Mouse (Mus musculus) hindbrain, postnatal 0 days (tissue): ENCODE data around the gene G6pc2. TPM values are rescaled to one million over a fixed set of nuclear protein-coding genes. Genes with fewer than 3 reads are reported as not detected.
A peak's percentile ranks its signal among the peaks of the same experiment; 100 is the strongest.

ENCODE experiments used
- ATAC-seq: fragments of 200-750 bp; cut with Nextera tagmentation; 2 replicates; pipeline ENCODE4 v1.8.0; 2017; ENCODE audit warnings: mild to moderate bottlenecking, moderate TSS enrichment, moderate library complexity
- DNase-seq: peaks from one replicate; pipeline ENCODE4 v3.0.0-alpha.2; 2015; ENCODE audit warnings: low spot score
- H3K27ac ChIP-seq: fragments of 300-500 bp; sonication (generic); 2 replicates; pipeline ENCODE4 v1.5.1; 2014; ENCODE audit warnings: mild to moderate bottlenecking
- H3K27me3 ChIP-seq: fragments of 300-500 bp; sonication (generic); 2 replicates; pipeline ENCODE4 v1.6.1; 2014; ENCODE audit warnings: low read length, mixed read lengths; ENCODE audit not compliant: insufficient read depth
- H3K36me3 ChIP-seq: fragments of 300-500 bp; sonication (generic); 2 replicates; pipeline ENCODE4 v1.6.1; 2014; ENCODE audit warnings: low read length, mixed read lengths; ENCODE audit not compliant: insufficient read depth
- H3K4me1 ChIP-seq: fragments of 300-500 bp; sonication (generic); 2 replicates; pipeline ENCODE4 v1.6.1; 2014; ENCODE audit warnings: antibody characterized with exemption, low read length, mixed read lengths; ENCODE audit not compliant: insufficient read depth
- H3K4me2 ChIP-seq: fragments of 300-500 bp; sonication (generic); 2 replicates; pipeline ENCODE4 v1.6.1; 2014; ENCODE audit warnings: low read depth, mild to moderate bottlenecking, low read length, moderate library complexity, mixed read lengths
- H3K4me3 ChIP-seq: fragments of 300-500 bp; sonication (generic); 2 replicates; pipeline ENCODE4 v1.5.1; 2014; ENCODE audit warnings: low read length
- H3K9ac ChIP-seq: fragments of 300-500 bp; sonication (generic); replicated peaks from 2 replicates; pipeline ENCODE4 v1.6.1; 2014; ENCODE audit warnings: mild to moderate bottlenecking, low read length, moderate library complexity, mixed read lengths
- H3K9me3 ChIP-seq: fragments of 300-500 bp; sonication (generic); 2 replicates; pipeline ENCODE4 v1.6.1; 2016; ENCODE audit warnings: low read length, mixed read lengths
- CTCF ChIP-seq: IDR thresholded peaks from 2 replicates; pipeline ENCODE4 v1.5.1; 2016; ENCODE audit warnings: antibody characterized with exemption, control low read depth, low read depth
- WGBS: fragments of 180-500 bp; shearing (Covaris S2); extraction: QIAGEN DNeasy Blood & Tissue Kit; methylation state at CpG from one replicate; pipeline ENCODE4 v1.1.7; 2014; 5-methylcytosine and 5-hydroxymethylcytosine counted together
- polyA plus RNA-seq: library from polyadenylated mRNA; unstranded; fragments of >200 nt; fragmentation: Nextera tagmentation; extraction: Ambion mirVana; gene quantifications from 2 replicates; pipeline ENCODE4 v1.2.1, GENCODE M21; 2015
- total RNA-seq: library from RNA; depleted of rRNA; stranded (reverse); fragments of >200 nt; gene quantifications from 2 replicates; pipeline ENCODE4 v1.2.3, GENCODE M21; 2014

The G6pc2 gene
- total and polyA plus RNA-seq, 2 experiments from 2014 or later = 0.37 to 0.65 TPM

DNA sequence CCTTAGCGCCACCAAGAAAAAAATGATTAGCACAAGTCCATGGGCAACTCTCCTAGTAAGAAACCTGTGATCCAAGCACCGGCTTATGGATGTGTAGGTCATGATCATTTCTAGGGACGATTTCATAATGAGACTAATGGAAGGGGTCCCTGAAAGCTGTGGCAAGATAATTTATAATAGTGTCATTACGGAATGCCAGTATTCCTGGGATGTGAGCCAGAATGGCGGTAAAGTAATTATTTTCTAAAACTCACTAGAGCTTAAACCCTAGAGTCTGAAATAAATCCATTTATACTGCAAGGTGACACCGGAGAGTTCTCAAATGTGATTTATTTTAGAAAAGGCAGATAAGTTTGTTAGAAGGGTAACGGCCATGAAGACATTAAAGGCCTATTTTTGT lies 4.4 kb downstream of the G6pc2 start:
- no peak for ATAC-seq
- Histone ChIP-seq H3K4me2 (no peak overlapping the region), H3K9ac (no peak overlapping the region), H3K4me1 (no peaks in the 10 kb centered on the region), H3K36me3 (no peaks in the 10 kb centered on the region), H3K4me3 (no peak overlapping the region), H3K27ac (no peak overlapping the region), H3K27me3 (no peaks in the 10 kb centered on the region), H3K9me3 (no peaks in the 10 kb centered on the region)
- TF ChIP-seq CTCF = no peak
- peak; percentile 37 for DNase-seq
- 60% methylated on average over 7 of the region's 7 CpGs for WGBS

GRCm38 (mm10) chr2:69221868-69222416 lies 11.1 kb downstream of the G6pc2 start:
- H3K9ac ChIP-seq = no peak overlapping the region
- WGBS = 33% methylated on average over 5 of the region's 5 CpGs
- no peaks in the 10 kb centered on the region for H3K4me1 ChIP-seq
- no peak overlapping the region for H3K27ac ChIP-seq
- H3K9me3 ChIP-seq = no peaks in the 10 kb centered on the region
- no peaks in the 10 kb centered on the region for H3K27me3 ChIP-seq
- no peak for ATAC-seq
- H3K36me3 ChIP-seq = no peaks in the 10 kb centered on the region
- TF ChIP-seq CTCF = no peak
- no peak overlapping the region for H3K4me3 ChIP-seq
- H3K4me2 ChIP-seq = no peak overlapping the region
- no peak for DNase-seq

DNA sequence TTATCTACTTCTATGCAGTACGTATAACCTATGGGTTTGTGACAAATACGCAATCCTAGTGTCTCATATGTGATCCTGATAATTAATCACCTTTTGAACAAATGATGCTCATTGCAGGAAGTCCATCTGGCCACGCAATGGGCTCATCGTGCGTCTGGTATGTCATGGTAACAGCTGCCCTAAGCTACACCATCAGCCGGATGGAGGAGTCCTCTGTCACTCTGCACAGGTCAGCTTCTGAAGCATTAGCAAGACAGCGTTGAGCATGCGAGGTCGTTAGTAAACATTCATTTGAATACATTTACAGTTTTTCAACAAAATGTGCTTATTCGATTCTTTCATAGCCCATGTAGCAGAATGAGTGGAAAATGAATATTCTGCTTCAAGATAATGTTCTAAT lies 11.9 kb downstream of the G6pc2 start:
- Histone ChIP-seq H3K9me3 (no peaks in the 10 kb centered on the region), H3K36me3 (no peaks in the 10 kb centered on the region), H3K27ac (no peak overlapping the region), H3K4me3 (no peak overlapping the region), H3K4me2 (no peak overlapping the region), H3K27me3 (no peaks in the 10 kb centered on the region), H3K9ac (no peak overlapping the region), H3K4me1 (no peaks in the 10 kb centered on the region)
- ATAC-seq = no peak
- no peak for TF ChIP-seq CTCF
- 60% methylated on average over 10 of the region's 10 CpGs for WGBS
- no peak for DNase-seq

GRCm38 (mm10) chr2:69224724-69225123 lies 13.9 kb downstream of the G6pc2 start:
- no peak overlapping the region for H3K9ac ChIP-seq
- no peak for TF ChIP-seq CTCF
- no peaks in the 10 kb centered on the region for H3K27me3 ChIP-seq
- H3K27ac ChIP-seq = no peak overlapping the region
- no peak for ATAC-seq
- 61% methylated on average over 2 of the region's 2 CpGs for WGBS
- H3K4me2 ChIP-seq = no peak overlapping the region
- H3K36me3 ChIP-seq = no peaks in the 10 kb centered on the region
- no peak overlapping the region for H3K4me3 ChIP-seq
- no peak for DNase-seq
- H3K9me3 ChIP-seq = no peaks in the 10 kb centered on the region
- no peaks in the 10 kb centered on the region for H3K4me1 ChIP-seq

DNA sequence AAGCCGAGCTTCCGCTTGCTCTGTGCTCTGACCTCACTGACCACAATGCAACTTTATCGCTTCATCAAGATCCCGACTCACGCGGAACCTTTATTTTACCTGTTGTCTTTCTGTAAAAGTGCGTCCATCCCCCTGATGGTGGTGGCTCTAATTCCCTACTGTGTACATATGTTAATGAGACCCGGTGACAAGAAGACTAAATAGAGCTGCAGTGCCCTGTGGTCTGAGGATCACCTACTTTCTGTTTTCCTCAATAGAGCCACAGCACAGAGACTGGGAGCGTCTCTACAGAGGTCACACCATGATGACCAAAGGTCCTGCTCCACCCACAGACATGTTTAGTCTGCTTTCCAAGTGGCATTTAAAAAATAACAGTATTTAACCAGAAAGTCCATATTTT lies 16.0 kb downstream of the G6pc2 start:
- no peak for ATAC-seq
- H3K27me3 ChIP-seq = no peaks in the 10 kb centered on the region
- 87% methylated on average over 9 of the region's 9 CpGs for WGBS
- H3K9me3 ChIP-seq = no peaks in the 10 kb centered on the region
- no peak overlapping the region for H3K27ac ChIP-seq
- no peak for DNase-seq
- no peak overlapping the region for H3K4me2 ChIP-seq
- no peak overlapping the region for H3K9ac ChIP-seq
- H3K4me3 ChIP-seq = no peak overlapping the region
- H3K4me1 ChIP-seq = no peaks in the 10 kb centered on the region
- H3K36me3 ChIP-seq = no peaks in the 10 kb centered on the region
- no peak for TF ChIP-seq CTCF

DNA sequence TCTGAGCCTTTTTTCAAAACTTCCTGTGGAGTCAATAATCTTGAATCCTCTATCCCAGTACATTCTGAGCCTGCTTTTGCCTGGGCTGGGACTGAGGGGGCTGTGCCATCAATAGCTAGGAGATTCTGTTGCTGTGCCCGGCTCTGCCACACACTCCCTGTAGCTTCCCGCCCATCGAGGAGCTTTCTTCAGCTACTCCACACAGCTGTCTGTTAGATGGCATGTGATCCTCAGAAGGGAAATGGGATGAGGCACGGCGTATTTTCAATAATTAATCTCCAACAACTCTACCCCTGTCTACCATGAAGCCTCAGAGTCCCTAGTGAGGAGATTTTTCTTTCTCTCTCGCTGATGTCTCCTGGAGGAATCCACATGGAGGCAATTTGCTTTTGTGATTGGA lies 17.8 kb downstream of the G6pc2 start:
- DNase-seq (peak; percentile 13), ATAC-seq (no peak)
- no peaks in the 10 kb centered on the region for H3K4me1 ChIP-seq
- H3K27ac ChIP-seq = no peak overlapping the region
- H3K9me3 ChIP-seq = no peaks in the 10 kb centered on the region
- H3K9ac ChIP-seq = no peak overlapping the region
- WGBS = 60% methylated on average over 6 of the region's 6 CpGs
- H3K4me2 ChIP-seq = no peak overlapping the region
- H3K27me3 ChIP-seq = no peaks in the 10 kb centered on the region
- no peak overlapping the region for H3K4me3 ChIP-seq
- H3K36me3 ChIP-seq = no peaks in the 10 kb centered on the region
- TF ChIP-seq CTCF = no peak

DNA sequence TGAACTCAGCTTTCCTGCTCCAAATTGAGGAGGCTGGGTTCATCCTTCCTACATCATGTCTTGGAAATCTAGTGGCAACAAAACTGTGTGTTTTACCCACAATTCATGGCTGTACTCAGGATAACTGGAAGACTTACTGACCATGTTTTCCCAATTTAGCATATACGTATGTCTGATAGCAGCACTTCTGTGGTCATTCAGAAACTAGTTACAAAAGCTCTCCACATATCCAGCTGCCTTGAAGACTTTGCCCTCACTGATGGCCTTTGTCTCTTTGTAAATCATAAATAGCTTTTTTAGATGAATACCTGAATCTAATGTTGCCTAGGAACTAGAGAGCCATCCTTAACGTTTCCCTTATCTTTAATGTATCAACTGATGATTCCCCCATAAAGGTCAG lies 19.3 kb downstream of the G6pc2 start:
- Histone ChIP-seq H3K9ac (no peak overlapping the region), H3K4me2 (no peak overlapping the region), H3K27ac (no peak overlapping the region), H3K4me3 (no peak overlapping the region), H3K27me3 (no peaks in the 10 kb centered on the region), H3K4me1 (no peaks in the 10 kb centered on the region), H3K9me3 (no peaks in the 10 kb centered on the region), H3K36me3 (no peaks in the 10 kb centered on the region)
- TF ChIP-seq CTCF = no peak
- DNase-seq (no peak), ATAC-seq (no peak)
- 84% methylated on average over 2 of the region's 2 CpGs for WGBS
